Mouse (Mus musculus) hindbrain, postnatal 0 days (tissue): ENCODE measurements around the gene 6430550D23Rik. TPM values are rescaled to one million over a fixed set of nuclear protein-coding genes. Genes with fewer than 3 reads are reported as not detected.
A peak's percentile ranks its signal among the peaks of the same experiment; 100 is the strongest.

ENCODE experiments used
- ATAC-seq: fragments of 200-750 bp; cut with Nextera tagmentation; 2 replicates; pipeline ENCODE4 v1.8.0; 2017; ENCODE audit warnings: mild to moderate bottlenecking, moderate TSS enrichment, moderate library complexity
- DNase-seq: peaks from one replicate; pipeline ENCODE4 v3.0.0-alpha.2; 2015; ENCODE audit warnings: low spot score
- H3K27ac ChIP-seq: fragments of 300-500 bp; sonication (generic); 2 replicates; pipeline ENCODE4 v1.5.1; 2014; ENCODE audit warnings: mild to moderate bottlenecking
- H3K27me3 ChIP-seq: fragments of 300-500 bp; sonication (generic); 2 replicates; pipeline ENCODE4 v1.6.1; 2014; ENCODE audit warnings: low read length, mixed read lengths; ENCODE audit not compliant: insufficient read depth
- H3K36me3 ChIP-seq: fragments of 300-500 bp; sonication (generic); 2 replicates; pipeline ENCODE4 v1.6.1; 2014; ENCODE audit warnings: low read length, mixed read lengths; ENCODE audit not compliant: insufficient read depth
- H3K4me1 ChIP-seq: fragments of 300-500 bp; sonication (generic); 2 replicates; pipeline ENCODE4 v1.6.1; 2014; ENCODE audit warnings: antibody characterized with exemption, low read length, mixed read lengths; ENCODE audit not compliant: insufficient read depth
- H3K4me2 ChIP-seq: fragments of 300-500 bp; sonication (generic); 2 replicates; pipeline ENCODE4 v1.6.1; 2014; ENCODE audit warnings: low read depth, mild to moderate bottlenecking, low read length, moderate library complexity, mixed read lengths
- H3K4me3 ChIP-seq: fragments of 300-500 bp; sonication (generic); 2 replicates; pipeline ENCODE4 v1.5.1; 2014; ENCODE audit warnings: low read length
- H3K9ac ChIP-seq: fragments of 300-500 bp; sonication (generic); replicated peaks from 2 replicates; pipeline ENCODE4 v1.6.1; 2014; ENCODE audit warnings: mild to moderate bottlenecking, low read length, moderate library complexity, mixed read lengths
- H3K9me3 ChIP-seq: fragments of 300-500 bp; sonication (generic); 2 replicates; pipeline ENCODE4 v1.6.1; 2016; ENCODE audit warnings: low read length, mixed read lengths
- CTCF ChIP-seq: IDR thresholded peaks from 2 replicates; pipeline ENCODE4 v1.5.1; 2016; ENCODE audit warnings: antibody characterized with exemption, control low read depth, low read depth
- WGBS: fragments of 180-500 bp; shearing (Covaris S2); extraction: QIAGEN DNeasy Blood & Tissue Kit; methylation state at CpG from one replicate; pipeline ENCODE4 v1.1.7; 2014; 5-methylcytosine and 5-hydroxymethylcytosine counted together
- polyA plus RNA-seq: library from polyadenylated mRNA; unstranded; fragments of >200 nt; fragmentation: Nextera tagmentation; extraction: Ambion mirVana; gene quantifications from 2 replicates; pipeline ENCODE4 v1.2.1, GENCODE M21; 2015
- total RNA-seq: library from RNA; depleted of rRNA; stranded (reverse); fragments of >200 nt; gene quantifications from 2 replicates; pipeline ENCODE4 v1.2.3, GENCODE M21; 2014; rRNA removed

Gene 6430550D23Rik
- total RNA-seq (0.50 and 1.3 TPM in 2 replicates), polyA plus RNA-seq (0.97 and 1.4 TPM in 2 replicates)

DNA sequence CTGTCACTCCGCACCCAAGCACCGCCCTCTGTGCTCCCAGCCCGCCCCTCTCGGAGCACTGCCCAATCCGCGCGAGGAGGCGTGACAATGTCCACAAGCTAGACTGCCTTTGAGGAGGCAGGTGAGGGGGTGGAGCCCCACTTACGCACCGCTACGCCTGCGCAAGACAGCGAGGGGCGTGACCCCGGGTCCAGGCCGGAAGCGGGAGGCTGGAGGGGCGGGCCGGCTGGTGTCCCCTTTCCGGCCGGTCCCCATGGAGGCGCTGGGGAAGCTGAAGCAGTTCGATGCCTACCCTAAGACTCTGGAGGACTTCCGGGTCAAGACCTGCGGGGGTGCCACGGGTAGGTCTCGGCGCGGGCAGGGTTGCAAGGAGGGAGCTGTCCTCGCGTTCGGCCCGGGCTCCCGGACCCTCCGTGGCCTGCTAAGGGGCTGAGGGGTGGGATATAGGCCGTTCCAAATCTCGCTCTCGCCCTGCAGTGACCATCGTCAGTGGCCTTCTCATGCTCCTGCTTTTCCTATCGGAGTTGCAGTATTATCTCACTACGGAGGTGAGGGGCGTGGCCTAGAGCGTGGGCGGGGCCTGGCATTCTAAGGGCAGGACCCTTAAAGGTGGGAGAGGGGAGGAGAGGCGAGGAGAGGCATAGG is at the start of gene 6430550D23Rik, which contains the start of gene Ergic3:
6430550D23Rik (minus strand) TSS at position 90 of the 645 bp plus-strand sequence.
Ergic3 (plus strand) TSS at position 158 of the 645 bp plus-strand sequence.
- Histone ChIP-seq H3K4me1 (no peaks in the 10 kb centered on the region; the same call in 1 of the 2 replicates), H3K9me3 (no peaks in the 10 kb centered on the region), H3K36me3 (peaks cover 19% of the 10 kb centered on the region), H3K27ac (peak within 1 kb of the TSS; percentile 78), H3K4me2 (peak within 1 kb of the TSS; percentile 82), H3K27me3 (no peaks in the 10 kb centered on the region), H3K9ac (peak within 1 kb of the TSS; percentile 75), H3K4me3 (peak within 1 kb of the TSS; percentile 72)
- peak; percentile 99 for ATAC-seq
- under 1% methylated on average over 45 of the region's 45 CpGs for WGBS
- DNase-seq: peak; percentile 98
- TF ChIP-seq CTCF: no peak

DNA sequence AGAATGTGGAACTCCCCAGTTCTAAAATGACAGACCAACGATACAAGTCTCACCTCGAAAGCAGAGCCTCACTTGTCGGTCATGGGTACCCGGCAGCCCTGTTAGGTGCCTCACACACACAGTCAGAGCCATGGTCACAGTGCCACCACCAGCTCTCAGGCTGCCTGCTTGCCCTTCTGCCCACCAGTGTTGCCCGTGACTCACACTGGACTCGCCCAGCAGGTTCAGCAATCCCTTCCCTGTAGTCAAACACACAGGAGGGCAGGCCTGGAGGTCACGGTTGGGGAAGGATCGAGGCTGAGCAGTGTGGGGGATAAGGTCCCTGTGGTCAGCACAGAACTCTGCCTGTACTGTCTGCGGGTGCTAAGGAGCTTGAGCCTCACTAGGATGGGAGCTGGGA is 45.0 kb upstream of the 6430550D23Rik start, which contains the start of gene Fer1l4:
Fer1l4 (minus strand) TSS at position 132 of the 400 bp plus-strand sequence.
- ATAC-seq (no peak), DNase-seq (no peak)
- Histone ChIP-seq H3K4me3 (no peak within 1 kb of the TSS), H3K27ac (no peak within 1 kb of the TSS), H3K27me3 (no peaks in the 10 kb centered on the region), H3K9ac (no peak within 1 kb of the TSS), H3K4me1 (no peaks in the 10 kb centered on the region), H3K9me3 (no peaks in the 10 kb centered on the region), H3K4me2 (no peak within 1 kb of the TSS), H3K36me3 (no peaks in the 10 kb centered on the region)
- TF ChIP-seq CTCF: no peak
- WGBS: 83% methylated on average over 9 of the region's 9 CpGs

DNA sequence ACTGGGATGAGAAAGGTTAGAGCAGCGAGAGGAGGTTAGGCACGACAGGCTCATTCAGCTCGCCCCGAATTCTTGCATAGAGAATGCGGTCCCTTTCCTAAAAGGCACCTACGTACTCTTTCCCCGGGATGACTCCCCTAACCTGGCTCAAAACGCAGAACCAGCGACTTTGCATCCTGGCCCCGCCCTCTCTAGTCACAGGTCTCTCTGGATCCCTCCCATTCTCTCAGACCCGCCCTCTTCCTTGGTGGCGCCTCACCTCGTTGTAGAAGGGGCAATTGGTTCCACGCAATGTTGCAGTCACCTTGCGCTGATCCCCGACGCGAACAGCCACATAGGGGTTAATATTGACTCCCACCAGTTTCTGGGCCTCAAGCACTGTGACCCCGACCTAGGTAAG is 40.2 kb upstream of the 6430550D23Rik start:
- TF ChIP-seq CTCF: no peak
- H3K4me2 ChIP-seq: peak overlapping the region; percentile 28; the same call in 1 of the 2 replicates

DNA sequence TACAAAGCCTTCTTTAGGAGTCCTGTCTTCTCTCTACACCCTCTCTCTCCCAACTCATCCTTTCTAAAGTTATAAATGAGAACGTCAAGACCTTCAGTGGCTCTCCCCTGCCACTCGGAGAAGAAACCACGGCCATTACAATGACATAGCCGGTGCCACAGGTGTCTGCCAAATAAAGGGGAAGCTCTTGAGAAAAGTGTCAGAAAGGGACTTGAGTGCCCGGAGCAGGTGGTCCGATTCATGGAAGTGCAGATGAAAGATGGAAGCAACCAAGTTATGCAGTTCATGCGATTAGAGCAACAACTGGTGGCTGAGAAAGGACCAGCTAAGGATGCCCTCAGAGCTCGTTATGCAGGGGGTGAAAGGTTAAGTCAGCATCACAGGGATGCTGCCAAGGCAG is 35.1 kb upstream of the 6430550D23Rik start:
- Histone ChIP-seq H3K27ac (no peak overlapping the region), H3K4me3 (no peak overlapping the region), H3K27me3 (no peaks in the 10 kb centered on the region), H3K9ac (no peak overlapping the region), H3K9me3 (no peaks in the 10 kb centered on the region), H3K4me2 (no peak overlapping the region), H3K36me3 (no peaks in the 10 kb centered on the region), H3K4me1 (no peaks in the 10 kb centered on the region)
- DNase-seq (no peak), ATAC-seq (no peak)
- no peak for TF ChIP-seq CTCF
- WGBS: 81% methylated on average over 8 of the region's 8 CpGs

More for the DNA sequence above, 40.2 kb upstream of the 6430550D23Rik start:
- Histone ChIP-seq H3K9me3 (no peaks in the 10 kb centered on the region), H3K27me3 (no peaks in the 10 kb centered on the region), H3K4me1 (no peaks in the 10 kb centered on the region), H3K4me3 (no peak overlapping the region), H3K9ac (no peak overlapping the region), H3K36me3 (no peaks in the 10 kb centered on the region), H3K27ac (no peak overlapping the region)
- ATAC-seq: no peak
- DNase-seq: no peak
- WGBS: 9% methylated on average over 19 of the region's 19 CpGs

DNA sequence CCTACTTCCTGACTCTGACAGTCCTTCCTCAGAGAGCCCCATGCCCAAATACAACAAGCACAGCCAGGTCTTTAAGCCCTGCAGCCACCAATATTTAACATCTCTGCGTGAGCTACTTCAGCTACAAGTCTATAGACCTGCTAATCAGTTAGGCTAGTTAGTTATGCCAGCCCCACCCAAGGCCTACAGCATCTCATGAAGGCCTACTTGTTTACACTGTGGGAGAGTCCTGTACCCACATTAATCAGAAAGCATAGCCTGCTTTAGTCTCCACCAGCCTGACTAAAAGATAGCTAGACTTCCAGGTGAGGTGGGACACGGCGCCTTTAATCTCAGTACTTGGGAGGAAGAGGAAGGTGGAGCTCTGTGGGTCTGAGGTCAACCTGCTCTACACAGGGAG is 31.6 kb upstream of the 6430550D23Rik start:
- no peaks in the 10 kb centered on the region for H3K27me3 ChIP-seq
- no peak overlapping the region for H3K4me3 ChIP-seq
- 89% methylated on average over 3 of the region's 3 CpGs for WGBS
- no peaks in the 10 kb centered on the region for H3K36me3 ChIP-seq
- H3K9ac ChIP-seq: no peak overlapping the region
- DNase-seq (no peak), ATAC-seq (no peak)
- no peak for TF ChIP-seq CTCF
- no peaks in the 10 kb centered on the region for H3K4me1 ChIP-seq
- no peak overlapping the region for H3K4me2 ChIP-seq
- H3K27ac ChIP-seq: no peak overlapping the region
- no peaks in the 10 kb centered on the region for H3K9me3 ChIP-seq

DNA sequence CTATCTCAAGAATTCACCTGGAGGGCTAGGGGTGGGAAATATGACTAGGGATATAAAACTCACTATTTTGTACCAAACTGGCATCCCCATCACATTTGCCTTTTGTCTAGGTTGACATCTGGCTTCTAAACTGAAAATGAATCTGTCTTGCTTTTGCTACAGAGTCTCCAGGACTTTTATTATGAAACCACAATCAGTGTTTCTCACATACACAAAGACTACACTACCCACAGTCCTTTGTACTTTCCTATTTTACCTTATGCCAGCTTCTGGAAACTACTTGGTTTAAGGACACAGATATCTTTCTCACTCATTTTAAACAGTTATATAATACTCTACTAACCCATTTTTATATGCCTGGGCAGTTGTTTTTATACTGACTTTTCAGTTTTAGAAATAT is 17.7 kb upstream of the 6430550D23Rik start:
- no peak overlapping the region for H3K9ac ChIP-seq
- no peaks in the 10 kb centered on the region for H3K27me3 ChIP-seq
- no peaks in the 10 kb centered on the region for H3K36me3 ChIP-seq
- no peak for ATAC-seq
- no peak overlapping the region for H3K4me3 ChIP-seq
- no peaks in the 10 kb centered on the region for H3K4me1 ChIP-seq
- DNase-seq: peak; percentile 31
- no peaks in the 10 kb centered on the region for H3K9me3 ChIP-seq
- no peak for TF ChIP-seq CTCF
- no peak overlapping the region for H3K4me2 ChIP-seq
- no peak overlapping the region for H3K27ac ChIP-seq

DNA sequence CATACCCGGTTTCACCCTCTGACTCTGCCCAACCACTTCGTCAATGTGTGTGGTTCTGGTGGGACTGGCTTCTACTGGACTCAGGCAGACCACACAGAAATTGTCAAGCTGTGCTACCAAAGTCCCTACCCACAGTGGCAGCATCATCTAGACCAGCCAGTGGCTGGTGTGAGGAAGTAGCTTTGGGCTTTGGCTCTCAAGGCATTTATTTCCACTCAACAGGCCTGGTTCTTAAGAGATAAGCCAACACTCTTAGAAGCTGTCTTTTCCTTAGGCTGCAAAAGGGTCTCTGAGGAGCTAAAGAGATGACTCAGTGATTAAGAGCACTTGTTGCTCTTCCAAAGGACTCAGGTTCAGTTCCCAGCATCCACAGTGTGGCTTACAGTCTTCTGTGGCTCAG is 14.0 kb upstream of the 6430550D23Rik start:
- Histone ChIP-seq H3K4me1 (no peaks in the 10 kb centered on the region), H3K9ac (no peak overlapping the region), H3K9me3 (no peaks in the 10 kb centered on the region), H3K4me3 (no peak overlapping the region), H3K36me3 (peaks cover 26% of the 10 kb centered on the region; the same call in 1 of the 2 replicates), H3K27me3 (no peaks in the 10 kb centered on the region), H3K4me2 (no peak overlapping the region), H3K27ac (no peak overlapping the region)
- no peak for TF ChIP-seq CTCF
- WGBS: 81% methylated on average over 2 of the region's 2 CpGs
- ATAC-seq (no peak), DNase-seq (no peak)
